Mouse (Mus musculus) layer of hippocampus, adult 9-10 months (tissue): ENCODE measurements at regions not wholly inside any gene's neighbourhood (a gene's known extent, or its start where the extent isn't known, plus 50 kb on each side); places are given as distances from the start of the nearest gene placed in this dataset.

ENCODE experiments used
- DNase-seq: peaks from one replicate; pipeline ENCODE4 v3.0.0; 2022; ENCODE audit warnings: low spot score

GRCm38 (mm10) chr14:87864388-87865215 is 448.2 kb downstream of the Tdrd3 start:
- DNase-seq, result no peak

- no peak for DNase-seq
Observed at GRCm38 (mm10) chr14:87865216-87866202, 449.1 kb downstream of the Tdrd3 start.

GRCm38 (mm10) chr14:87901784-87902183 is 485.3 kb downstream of the Tdrd3 start:
- no peak for DNase-seq

GRCm38 (mm10) chr14:87902416-87902815 is 486.0 kb downstream of the Tdrd3 start:
- DNase-seq, result no peak
